Mouse (Mus musculus) cerebral cortex, adult 2 months (tissue): ENCODE measurements around the gene Klhdc7a.

Experiments
- WGBS: fragments of 180-500 bp; shearing (Covaris S2); methylation state at CpG from one replicate; pipeline ENCODE4 v1.1.7; 2018; 5-methylcytosine and 5-hydroxymethylcytosine counted together

Klhdc7a gene

DNA sequence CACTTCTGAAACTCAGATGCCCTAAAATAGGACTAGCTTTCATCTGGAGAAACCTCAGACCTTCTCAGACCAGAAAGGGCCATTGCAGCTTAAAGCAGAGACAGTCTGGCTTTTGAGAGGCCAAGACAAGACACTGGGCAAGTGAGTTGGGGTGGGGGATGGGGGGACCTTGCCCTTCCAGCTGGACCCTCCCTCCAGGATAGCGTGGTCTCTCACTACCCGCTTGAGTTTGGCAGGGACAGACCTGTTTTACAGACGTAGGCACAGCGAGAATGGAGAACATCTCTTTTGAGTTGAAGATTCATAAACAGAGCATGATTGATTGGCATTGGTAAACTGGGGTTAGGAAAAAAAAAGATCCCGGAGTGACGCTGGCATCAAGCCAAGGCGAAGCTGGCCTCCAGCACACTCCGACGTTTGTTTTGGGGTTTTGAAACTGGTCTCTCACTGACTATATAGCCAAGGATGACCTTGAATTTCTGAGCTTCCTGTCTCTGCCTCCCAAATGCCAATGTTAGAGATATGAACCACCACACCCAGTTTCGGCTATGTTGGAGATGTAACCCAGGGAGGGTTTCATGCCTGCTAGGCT lies 7.0 kb downstream of the Klhdc7a start:
- WGBS: 63% methylated on average over 10 of the region's 10 CpGs

DNA sequence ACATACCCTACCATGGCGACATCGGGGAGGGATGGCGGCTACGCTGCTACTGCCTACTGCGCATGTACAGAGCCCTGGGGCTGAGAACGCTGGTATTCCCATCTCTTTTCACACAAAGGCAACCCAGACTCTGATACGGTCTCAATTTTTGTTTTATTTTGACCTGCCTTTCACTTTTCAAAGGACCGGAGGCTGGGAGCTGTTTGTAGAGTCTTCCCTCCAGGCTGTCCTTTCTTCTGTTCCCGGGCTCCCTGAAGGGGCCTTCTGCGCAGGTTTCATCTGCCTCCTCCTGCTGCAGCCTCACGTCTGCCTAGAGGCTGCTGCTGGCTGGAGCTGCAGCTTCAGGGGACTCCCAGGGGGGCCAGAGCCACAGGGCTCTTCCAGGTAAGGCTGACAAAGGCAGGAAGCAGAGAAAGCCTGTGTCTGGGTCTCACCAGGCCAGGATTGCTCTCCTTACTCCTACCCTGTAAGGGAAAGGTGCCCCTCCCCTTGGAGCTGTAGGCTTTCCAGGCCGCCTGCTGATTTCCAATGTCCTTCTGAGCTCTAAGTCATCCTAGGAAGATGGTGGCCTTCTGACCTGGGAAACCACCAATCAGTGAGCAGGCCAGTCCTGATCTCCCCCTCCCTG lies 7.6 kb downstream of the Klhdc7a start:
- WGBS: 83% methylated on average over 12 of the region's 12 CpGs

DNA sequence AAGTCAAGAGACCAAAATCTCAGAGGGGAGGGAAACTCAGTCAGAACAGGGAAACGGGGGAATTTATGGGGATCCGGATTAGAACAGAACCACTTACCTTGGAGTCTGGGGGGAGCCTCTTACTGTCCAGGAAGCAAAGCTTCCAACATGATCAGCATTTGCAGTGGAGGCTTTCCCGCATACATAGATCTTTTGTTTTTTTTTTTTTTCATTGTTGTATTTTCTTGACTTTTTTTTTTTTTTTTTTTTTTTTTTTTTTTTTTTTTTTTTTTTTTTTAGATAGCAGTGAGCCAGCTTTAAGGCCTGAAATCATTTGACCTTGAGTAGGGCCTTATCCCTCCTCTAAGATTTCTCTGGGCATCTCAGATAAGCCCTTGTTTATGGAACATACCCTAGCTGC lies 8.6 kb downstream of the Klhdc7a start:
- whole genome bisulfite sequencing: 92% methylated on average over 3 of the region's 3 CpGs

DNA sequence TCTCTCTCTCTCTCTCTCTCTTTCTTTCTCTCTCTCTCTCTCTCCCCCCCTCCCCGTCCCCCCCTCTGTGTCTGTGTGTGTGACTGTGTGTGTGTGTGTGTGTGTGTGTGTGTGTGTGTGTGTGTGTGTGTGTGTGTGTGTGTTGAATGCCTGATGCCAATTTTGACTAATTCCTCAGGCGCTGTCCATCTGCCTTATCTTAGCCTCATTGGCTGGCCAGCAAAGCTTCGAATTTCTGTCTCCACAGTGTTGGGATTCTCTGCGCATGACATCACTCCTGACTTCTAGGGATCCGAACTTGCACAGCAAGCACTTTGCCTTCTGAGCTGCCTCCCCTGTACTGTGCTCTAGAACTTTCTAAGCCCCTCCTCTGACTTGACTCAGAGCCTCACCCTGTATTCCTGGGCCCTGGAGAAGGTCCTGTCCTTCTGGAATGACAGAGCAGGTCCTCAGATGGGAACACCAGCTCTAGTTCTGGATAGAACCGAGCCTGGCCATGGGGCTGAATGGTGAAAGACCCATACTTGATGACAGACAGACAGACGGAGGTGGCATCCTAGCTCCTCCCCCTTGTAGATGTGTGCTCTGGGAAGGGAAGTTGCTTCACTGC lies 16.8 kb downstream of the Klhdc7a start:
- WGBS: 68% methylated on average over 6 of the region's 7 CpGs

DNA sequence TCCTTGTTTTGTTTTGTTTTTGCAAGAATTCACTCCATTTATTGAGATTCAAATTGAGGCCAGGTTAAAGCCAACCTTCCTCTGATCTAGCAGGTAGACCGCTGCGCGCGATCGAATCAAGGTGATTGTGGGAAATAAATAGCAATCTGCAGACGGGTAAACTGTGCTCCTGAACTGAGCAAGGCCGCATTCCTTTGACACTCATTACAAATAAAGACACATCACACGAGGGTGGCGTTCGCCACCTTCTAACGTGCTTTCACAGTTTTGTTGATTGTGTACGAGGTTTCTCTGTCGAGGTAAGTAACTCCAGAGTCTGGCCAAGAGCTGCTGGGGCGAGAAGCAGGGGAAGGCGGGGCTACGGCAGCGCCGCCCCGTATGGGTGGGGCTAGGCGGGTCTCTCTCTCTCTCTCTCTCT lies 17.4 kb downstream of the Klhdc7a start:
- 24% methylated on average over 20 of the region's 20 CpGs for WGBS

DNA sequence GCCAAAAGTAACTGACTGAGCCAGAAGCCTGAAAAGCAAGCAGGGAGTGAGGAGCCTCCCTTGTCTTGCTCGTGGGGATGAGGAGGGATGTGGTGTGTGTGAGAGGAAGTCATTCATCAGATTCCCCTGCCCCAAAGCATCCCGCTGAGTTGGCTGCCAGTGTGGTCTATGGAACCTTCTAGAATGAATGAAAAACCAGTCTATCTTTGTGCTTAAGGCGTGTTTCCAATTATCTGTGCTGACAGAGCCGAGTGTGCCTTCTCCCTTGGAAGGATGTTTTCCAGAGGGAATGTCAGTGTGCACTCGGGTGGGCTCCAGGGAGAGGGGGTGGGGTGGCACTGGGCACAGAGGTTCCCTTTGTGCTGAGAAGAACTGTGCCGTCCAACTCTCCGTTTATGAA lies 19.2 kb downstream of the Klhdc7a start:
- WGBS: 21% methylated on average over 7 of the region's 7 CpGs

DNA sequence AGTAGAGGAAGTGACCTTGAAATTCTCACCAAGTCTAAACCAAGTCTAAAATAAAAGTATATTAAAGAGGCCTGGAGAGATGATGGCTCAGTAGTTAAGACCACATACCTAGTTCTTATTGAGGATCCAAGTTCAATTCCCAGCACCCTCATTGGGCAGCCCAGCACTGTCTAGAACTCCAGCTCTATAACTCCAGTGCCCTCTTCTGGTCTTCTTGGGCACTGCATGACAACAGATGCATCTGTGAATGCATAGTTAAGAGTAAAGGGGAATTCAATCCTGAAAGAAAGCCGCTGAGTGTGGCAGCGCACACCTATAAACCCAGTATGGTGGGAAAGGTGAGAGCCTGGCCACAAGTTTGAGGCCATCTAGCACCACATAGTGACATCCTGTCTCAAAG lies 20.5 kb downstream of the Klhdc7a start:
- 98% methylated on average over 2 of the region's 2 CpGs for WGBS

DNA sequence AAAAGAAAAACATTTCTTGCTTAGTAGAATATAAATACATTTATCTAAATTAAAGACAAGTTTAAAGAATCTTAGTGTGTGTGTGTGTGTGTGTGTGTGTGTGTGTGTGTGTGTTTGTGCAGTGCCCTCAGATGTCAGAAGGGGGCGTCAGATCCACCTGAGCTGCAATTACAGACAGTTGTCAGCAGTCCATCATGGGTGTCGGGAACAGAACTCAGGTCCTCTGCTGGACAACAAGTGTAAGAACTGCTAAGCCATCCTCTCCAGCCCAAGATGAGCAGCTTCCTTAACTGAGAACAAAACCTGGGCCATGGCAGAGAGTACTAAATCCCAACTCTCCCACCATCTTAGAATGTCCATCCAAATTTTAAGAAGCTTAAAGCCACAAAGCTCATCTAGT lies 26.0 kb downstream of the Klhdc7a start:
- 82% methylated on average over 2 of the region's 2 CpGs for WGBS

DNA sequence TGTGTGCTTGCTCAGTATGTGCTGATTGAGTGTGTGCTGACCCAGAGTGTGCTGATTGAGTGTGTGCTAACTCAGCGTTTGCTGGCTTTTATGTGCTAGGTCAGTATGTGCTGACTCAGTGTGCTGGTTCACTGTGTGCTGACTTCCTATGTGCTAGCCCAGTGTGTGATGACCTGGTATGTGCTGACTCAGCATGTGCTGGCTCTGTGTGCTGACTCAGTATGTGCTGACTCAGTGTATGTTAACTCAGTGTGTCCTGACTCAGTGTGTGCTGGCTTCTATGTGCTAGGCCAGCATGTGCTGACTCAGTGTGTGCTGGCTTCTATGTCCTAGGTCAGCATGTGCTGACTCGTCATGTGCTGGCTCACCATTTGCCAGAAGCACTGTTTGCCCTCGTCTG lies 32.3 kb downstream of the Klhdc7a start:
- 83% methylated on average over 3 of the region's 3 CpGs for WGBS

DNA sequence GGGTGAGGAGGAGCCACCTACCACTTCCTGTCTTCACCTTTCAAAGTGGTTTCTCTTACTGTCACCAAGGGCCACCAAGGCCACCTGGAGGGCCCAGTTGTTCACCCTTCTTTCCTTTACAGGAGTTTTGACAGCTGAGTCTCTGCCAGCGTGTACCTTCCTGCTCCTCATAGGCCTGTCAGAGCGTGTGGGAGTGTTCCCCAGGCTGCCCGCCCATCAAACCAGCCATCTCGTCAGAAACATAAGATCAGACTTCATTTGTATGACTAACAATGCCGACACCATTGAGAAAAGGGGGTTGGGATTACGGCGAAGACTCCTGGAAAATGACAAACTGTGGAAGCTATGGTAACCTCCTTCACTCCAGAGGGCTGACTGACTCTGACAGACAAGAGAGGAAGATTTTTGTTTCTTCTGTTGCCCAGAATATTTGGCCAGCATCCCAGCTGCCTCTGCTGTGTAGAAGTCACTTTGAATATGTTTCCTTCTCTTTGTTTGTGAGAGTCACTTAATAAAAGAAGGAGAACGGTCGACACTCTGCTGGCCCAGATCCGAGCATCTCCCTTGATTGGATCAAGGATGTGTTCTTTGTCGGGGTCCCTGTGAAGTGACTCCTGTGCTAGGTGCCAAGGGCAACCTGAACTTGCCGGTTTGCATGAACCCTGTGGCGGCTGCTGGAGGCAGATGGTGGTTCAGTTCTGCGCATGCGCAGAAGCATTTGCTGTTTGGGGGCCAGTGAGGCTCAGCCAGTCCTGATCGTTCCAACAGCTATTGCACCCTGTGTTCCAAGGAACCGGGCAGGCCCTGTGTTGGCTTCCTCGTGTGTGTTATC lies 34.6 kb downstream of the Klhdc7a start:
- WGBS: 37% methylated on average over 18 of the region's 18 CpGs

DNA sequence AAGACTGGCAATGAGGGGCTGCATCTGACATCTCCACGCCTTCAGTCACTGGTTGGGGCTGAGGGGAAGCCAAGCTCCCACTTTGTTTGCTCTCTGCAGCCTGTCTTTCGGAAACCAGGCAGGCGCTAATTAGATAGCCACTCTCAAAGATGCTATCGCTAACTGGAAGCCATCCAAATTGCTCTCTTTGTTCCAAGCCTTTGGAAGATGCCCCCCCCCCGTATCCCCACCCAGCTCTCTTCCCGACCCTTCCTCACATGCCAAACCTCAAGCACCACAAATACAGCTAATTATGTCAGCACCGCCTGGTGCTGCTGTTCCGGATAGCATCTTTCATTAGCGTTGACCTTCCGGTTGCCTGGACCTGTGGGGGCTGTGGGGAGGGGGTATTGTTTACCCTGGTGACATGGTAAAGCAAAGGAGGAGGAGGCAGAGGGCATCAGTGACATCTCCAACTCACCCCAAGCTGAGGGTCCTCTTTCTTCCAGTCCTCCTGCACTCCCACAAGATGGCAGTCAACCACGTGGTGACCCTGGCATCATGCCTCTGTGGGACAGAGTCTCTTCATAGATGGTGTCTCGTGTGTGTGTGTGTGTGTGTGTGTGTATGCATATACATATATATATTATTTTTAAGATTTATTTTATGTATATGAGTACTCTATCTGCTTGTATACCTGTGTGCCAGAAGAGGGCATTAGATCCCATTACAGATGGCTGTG lies 35.9 kb downstream of the Klhdc7a start:
- WGBS: 18% methylated on average over 12 of the region's 12 CpGs

DNA sequence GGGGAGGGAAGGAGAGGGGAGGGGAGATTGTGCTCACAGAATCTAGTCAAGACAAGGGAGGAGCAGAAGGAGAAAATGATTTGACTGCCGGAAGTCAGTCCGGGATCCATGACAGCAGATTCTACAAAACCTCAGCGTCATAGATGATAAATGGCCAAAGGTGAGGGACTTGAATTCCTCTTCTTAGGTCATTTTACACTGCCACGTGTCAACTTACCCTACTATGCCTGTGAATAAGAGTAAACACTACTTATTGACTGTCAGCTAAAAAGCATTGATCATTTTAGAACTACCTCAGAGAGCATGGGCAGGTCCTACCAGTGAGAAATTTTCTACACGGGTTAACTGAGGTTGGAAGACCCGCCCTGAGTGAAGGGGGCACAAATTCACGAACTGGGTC lies 36.9 kb downstream of the Klhdc7a start:
- 46% methylated on average over 7 of the region's 7 CpGs for WGBS

DNA sequence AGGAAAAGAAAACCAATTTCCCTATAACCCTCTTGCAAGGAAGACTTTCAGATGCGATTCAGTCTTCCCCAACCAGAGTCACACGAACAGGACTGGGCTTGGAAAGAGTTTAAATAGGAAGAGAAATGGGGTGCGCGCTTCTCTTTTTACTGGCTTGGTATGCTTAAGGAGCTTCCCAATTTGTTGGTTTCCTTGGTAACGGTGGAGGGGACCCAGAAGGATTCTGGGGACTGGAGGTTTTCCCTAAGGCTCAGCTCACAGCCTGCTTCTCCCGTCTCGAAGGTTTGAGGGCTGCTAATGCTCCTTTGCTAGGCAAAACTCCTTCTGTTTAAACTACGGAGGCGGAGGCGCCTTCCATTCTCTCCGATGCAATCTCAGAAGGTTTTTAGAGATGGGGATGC lies 41.7 kb downstream of the Klhdc7a start:
- 4% methylated on average over 11 of the region's 11 CpGs for WGBS

DNA sequence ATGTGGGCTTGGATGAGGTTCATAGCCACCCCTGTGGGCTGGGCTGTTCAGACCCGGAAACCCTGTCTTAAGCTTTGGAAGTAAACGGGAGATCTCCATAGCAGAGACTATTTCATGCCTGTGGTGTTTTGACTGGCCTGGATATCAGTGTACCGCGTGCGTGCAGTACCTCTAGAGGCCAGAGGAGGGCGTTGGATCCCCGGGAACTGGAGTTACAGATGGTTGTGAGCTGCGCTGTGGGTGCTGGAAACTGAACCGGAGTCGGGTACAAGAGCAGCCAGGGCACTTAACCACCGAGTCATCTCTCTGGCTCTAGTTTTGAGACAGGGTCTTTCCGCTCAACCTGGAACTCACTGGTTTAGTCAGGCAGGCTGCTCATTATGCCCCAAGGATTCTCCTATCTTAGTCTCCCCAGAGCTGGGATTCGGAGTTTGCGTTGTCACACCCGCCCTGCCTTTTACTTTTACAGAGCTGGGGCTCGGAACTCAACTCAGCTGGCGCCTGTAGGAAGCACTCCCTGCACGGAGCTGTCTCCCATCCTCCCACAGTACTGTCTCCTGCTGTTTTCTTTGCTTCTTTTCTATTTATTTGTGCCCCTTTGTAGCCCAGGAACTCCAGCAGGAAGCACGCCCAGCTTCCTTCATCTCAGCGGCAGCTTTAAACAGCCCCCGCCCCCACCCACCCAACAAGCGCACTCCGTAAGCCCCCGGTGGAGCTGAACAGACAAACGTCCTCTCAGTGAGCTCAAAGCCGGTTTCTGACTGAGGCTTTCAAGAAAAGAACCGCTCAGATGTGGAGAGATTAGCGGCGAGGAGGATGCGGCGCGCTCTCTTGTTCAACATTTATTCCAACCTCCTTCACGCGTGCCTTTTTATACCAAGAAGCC lies 42.3 kb downstream of the Klhdc7a start:
- 12% methylated on average over 34 of the region's 34 CpGs for WGBS

DNA sequence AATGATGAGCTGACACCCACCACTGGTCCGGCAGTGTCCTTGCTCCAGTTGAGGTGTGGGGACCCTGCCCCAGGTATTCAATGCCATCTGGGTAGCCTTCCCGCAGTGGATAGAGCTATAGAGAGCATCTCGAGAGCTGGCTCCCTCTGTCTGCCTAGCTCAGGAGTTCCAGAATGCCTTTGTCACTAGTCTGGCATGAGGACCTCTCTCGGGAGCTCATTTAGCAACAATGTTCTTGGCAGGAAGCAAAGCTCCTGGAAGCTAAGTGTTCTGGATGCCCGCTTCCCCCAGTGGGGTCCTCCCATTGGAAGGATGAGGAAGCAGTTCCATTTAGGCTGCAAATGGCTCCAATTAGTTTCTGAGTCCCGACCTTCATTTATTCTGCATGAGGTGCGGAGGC lies 51.1 kb downstream of the Klhdc7a start:
- WGBS: 55% methylated on average over 7 of the region's 7 CpGs
